Mouse (Mus musculus) liver, embryonic 16.5 days (tissue): Measurements from ENCODE around the gene Lipc. TPM values are rescaled to one million over a fixed set of nuclear protein-coding genes. Genes with fewer than 3 reads are reported as not detected.

Experiments used
- ATAC-seq: fragments of 200-750 bp; cut with Nextera tagmentation; 2 replicates; pipeline ENCODE4 v1.8.0; 2017; ENCODE audit warnings: low read depth, mild to moderate bottlenecking, moderate number of reproducible peaks, moderate library complexity
- H3K27ac ChIP-seq: fragments of 300-500 bp; sonication (generic); 2 replicates; pipeline ENCODE4 v1.5.1; 2014; ENCODE audit warnings: mild to moderate bottlenecking, low read length
- H3K27me3 ChIP-seq: fragments of 300-500 bp; sonication (generic); 2 replicates; pipeline ENCODE4 v1.6.1; 2014; ENCODE audit warnings: low read depth, low read length, mixed read lengths; ENCODE audit not compliant: control insufficient read depth, insufficient read depth
- H3K36me3 ChIP-seq: fragments of 300-500 bp; sonication (generic); 2 replicates; pipeline ENCODE4 v1.6.1; 2014; ENCODE audit warnings: mild to moderate bottlenecking; ENCODE audit not compliant: control insufficient read depth, insufficient read depth
- H3K4me1 ChIP-seq: fragments of 300-500 bp; sonication (generic); 2 replicates; pipeline ENCODE4 v1.6.1; 2014; ENCODE audit warnings: low read depth, low read length, mixed read lengths; ENCODE audit not compliant: control insufficient read depth
- H3K4me2 ChIP-seq: fragments of 300-500 bp; sonication (generic); 2 replicates; pipeline ENCODE4 v1.6.1; 2014; ENCODE audit warnings: low read depth, low read length, mixed read lengths
- H3K4me3 ChIP-seq: fragments of 300-500 bp; sonication (generic); 2 replicates; pipeline ENCODE4 v1.5.1; 2014; ENCODE audit warnings: low read depth, mild to moderate bottlenecking, low read length
- H3K9ac ChIP-seq: fragments of 300-500 bp; sonication (generic); 2 replicates; pipeline ENCODE4 v1.6.1; 2014; ENCODE audit warnings: low read depth, low read length
- H3K9me3 ChIP-seq: fragments of 300-500 bp; sonication (generic); replicated peaks from 2 replicates; pipeline ENCODE4 v1.6.1; 2016; ENCODE audit warnings: low read length; ENCODE audit not compliant: control insufficient read depth
- WGBS: fragments of 180-500 bp; shearing (Covaris S2); extraction: QIAGEN DNeasy Blood & Tissue Kit; methylation state at CpG from one replicate; pipeline ENCODE4 v1.1.7; 2014; ENCODE audit not compliant: insufficient replicate concordance; 5-methylcytosine and 5-hydroxymethylcytosine counted together
- polyA plus RNA-seq: library from polyadenylated mRNA; unstranded; fragments of >200 nt; fragmentation: Nextera tagmentation; extraction: Ambion mirVana; gene quantifications from 2 replicates; pipeline ENCODE4 v1.2.1, GENCODE M21; 2015

Gene Lipc
- polyA plus RNA-seq, 1 experiment from 2014 or later = 45.9 TPM

- H3K36me3 ChIP-seq = no peaks in the 10 kb centered on the region
- 75% methylated on average over 7 of the region's 7 CpGs for WGBS
- H3K27me3 ChIP-seq = no peaks in the 10 kb centered on the region
- no peak for ATAC-seq
- no peak overlapping the region for H3K4me3 ChIP-seq
- H3K4me1 ChIP-seq = peaks cover 53% of the 10 kb centered on the region
- H3K9ac ChIP-seq = no peak overlapping the region
- peak overlapping the region; percentile 48; the same call in 1 of the 2 replicates for H3K27ac ChIP-seq
- no peaks in the 10 kb centered on the region for H3K9me3 ChIP-seq
- H3K4me2 ChIP-seq = no peak overlapping the region
Observed at GRCm38 (mm10) chr9:70890736-70891135, 61.3 kb downstream of the Lipc start.

GRCm38 (mm10) chr9:70888969-70889368 lies 63.1 kb downstream of the Lipc start:
- no peaks in the 10 kb centered on the region for H3K9me3 ChIP-seq
- no peaks in the 10 kb centered on the region for H3K36me3 ChIP-seq
- no peak overlapping the region for H3K4me2 ChIP-seq
- no peaks in the 10 kb centered on the region for H3K27me3 ChIP-seq
- 61% methylated on average over 4 of the region's 4 CpGs for WGBS
- ATAC-seq = peak; percentile 58
- no peak overlapping the region for H3K4me3 ChIP-seq
- no peak overlapping the region for H3K9ac ChIP-seq
- peak overlapping the region; percentile 57; the same call in 1 of the 2 replicates for H3K27ac ChIP-seq
- peaks cover 53% of the 10 kb centered on the region for H3K4me1 ChIP-seq

GRCm38 (mm10) chr9:70888556-70888955 lies 63.5 kb downstream of the Lipc start:
- Histone ChIP-seq H3K36me3 (no peaks in the 10 kb centered on the region), H3K27me3 (no peaks in the 10 kb centered on the region), H3K4me1 (peaks cover 51% of the 10 kb centered on the region), H3K9ac (no peak overlapping the region), H3K9me3 (no peaks in the 10 kb centered on the region), H3K4me3 (no peak overlapping the region), H3K4me2 (no peak overlapping the region), H3K27ac (peak overlapping the region; percentile 57; the same call in 1 of the 2 replicates)
- 82% methylated on average over 2 of the region's 2 CpGs for WGBS
- no peak for ATAC-seq

- Histone ChIP-seq H3K36me3 (no peaks in the 10 kb centered on the region), H3K27me3 (no peaks in the 10 kb centered on the region), H3K9ac (no peak overlapping the region), H3K9me3 (no peaks in the 10 kb centered on the region), H3K4me2 (no peak overlapping the region), H3K4me3 (no peak overlapping the region), H3K4me1 (peaks cover 21% of the 10 kb centered on the region), H3K27ac (no peak overlapping the region)
- ATAC-seq = peak; percentile 64; the same call in 1 of the 2 replicates
- WGBS = 30% methylated on average over 5 of the region's 5 CpGs
Observed at GRCm38 (mm10) chr9:70881982-70882381, 70.0 kb downstream of the Lipc start.

GRCm38 (mm10) chr9:70878823-70879222 lies 73.2 kb downstream of the Lipc start:
- H3K36me3 ChIP-seq = no peaks in the 10 kb centered on the region
- H3K9me3 ChIP-seq = no peaks in the 10 kb centered on the region
- no peak overlapping the region for H3K4me3 ChIP-seq
- H3K27me3 ChIP-seq = no peaks in the 10 kb centered on the region
- H3K4me1 ChIP-seq = peaks cover 15% of the 10 kb centered on the region
- no peak overlapping the region for H3K4me2 ChIP-seq
- no peak overlapping the region for H3K27ac ChIP-seq
- no peak for ATAC-seq
- H3K9ac ChIP-seq = no peak overlapping the region

- H3K27ac ChIP-seq = no peak overlapping the region
- no peak overlapping the region for H3K4me3 ChIP-seq
- no peaks in the 10 kb centered on the region for H3K36me3 ChIP-seq
- WGBS = 66% methylated on average over 5 of the region's 5 CpGs
- no peaks in the 10 kb centered on the region for H3K27me3 ChIP-seq
- no peak for ATAC-seq
- no peak overlapping the region for H3K4me2 ChIP-seq
- H3K4me1 ChIP-seq = peaks cover 15% of the 10 kb centered on the region
- no peak overlapping the region for H3K9ac ChIP-seq
- no peaks in the 10 kb centered on the region for H3K9me3 ChIP-seq
Observed at GRCm38 (mm10) chr9:70878157-70878556, 73.9 kb downstream of the Lipc start.

- no peak overlapping the region for H3K4me2 ChIP-seq
- peaks cover 6% of the 10 kb centered on the region for H3K4me1 ChIP-seq
- no peaks in the 10 kb centered on the region for H3K36me3 ChIP-seq
- no peak overlapping the region for H3K9ac ChIP-seq
- no peak overlapping the region for H3K4me3 ChIP-seq
- no peak for ATAC-seq
- no peaks in the 10 kb centered on the region for H3K27me3 ChIP-seq
- no peaks in the 10 kb centered on the region for H3K9me3 ChIP-seq
- H3K27ac ChIP-seq = no peak overlapping the region
- WGBS = 74% methylated on average over 4 of the region's 4 CpGs
Observed at GRCm38 (mm10) chr9:70875490-70875889, 76.5 kb downstream of the Lipc start.

- WGBS = 83% methylated on average over 4 of the region's 4 CpGs
- Histone ChIP-seq H3K9me3 (no peaks in the 10 kb centered on the region), H3K9ac (no peak overlapping the region), H3K36me3 (no peaks in the 10 kb centered on the region), H3K4me2 (no peak overlapping the region), H3K27me3 (no peaks in the 10 kb centered on the region), H3K4me3 (no peak overlapping the region), H3K4me1 (peaks cover 10% of the 10 kb centered on the region), H3K27ac (no peak overlapping the region)
- no peak for ATAC-seq
Observed at GRCm38 (mm10) chr9:70875059-70875458, 77.0 kb downstream of the Lipc start.

- H3K4me1 ChIP-seq = peaks cover 10% of the 10 kb centered on the region
- 46% methylated on average over 8 of the region's 8 CpGs for WGBS
- H3K27ac ChIP-seq = no peak overlapping the region
- no peak overlapping the region for H3K4me3 ChIP-seq
- H3K4me2 ChIP-seq = no peak overlapping the region
- no peaks in the 10 kb centered on the region for H3K36me3 ChIP-seq
- H3K9ac ChIP-seq = no peak overlapping the region
- no peaks in the 10 kb centered on the region for H3K27me3 ChIP-seq
- no peak for ATAC-seq
- H3K9me3 ChIP-seq = no peaks in the 10 kb centered on the region
Observed at GRCm38 (mm10) chr9:70872675-70873074, 79.4 kb downstream of the Lipc start.
